Mouse (Mus musculus) limb, embryonic 10.5 days (tissue): ENCODE results near the gene Pgf. TPM values are rescaled to one million over a fixed set of nuclear protein-coding genes. Genes with fewer than 3 reads are reported as not detected.

ENCODE experiments used
- DNase-seq: peaks from one replicate; pipeline ENCODE4 v3.0.0-alpha.2; 2017; ENCODE audit warnings: low spot score
- H3K27ac ChIP-seq: fragments of 300-500 bp; sonication (generic); 2 replicates; pipeline ENCODE4 v1.5.1; 2016; ENCODE audit warnings: mild to moderate bottlenecking
- H3K27me3 ChIP-seq: fragments of 300-500 bp; sonication (generic); 2 replicates; pipeline ENCODE4 v1.6.1; 2016; ENCODE audit warnings: low read depth, mild to moderate bottlenecking; ENCODE audit not compliant: poor library complexity, severe bottlenecking
- H3K36me3 ChIP-seq: fragments of 300-500 bp; sonication (generic); 2 replicates; pipeline ENCODE4 v1.6.1; 2016; ENCODE audit warnings: mild to moderate bottlenecking, moderate library complexity
- H3K4me1 ChIP-seq: fragments of 300-500 bp; sonication (generic); 2 replicates; pipeline ENCODE4 v1.6.1; 2016
- H3K4me3 ChIP-seq: fragments of 300-500 bp; sonication (generic); 2 replicates; pipeline ENCODE4 v1.5.1; 2016; ENCODE audit warnings: mild to moderate bottlenecking, moderate library complexity
- H3K9me3 ChIP-seq: fragments of 300-500 bp; sonication (generic); replicated peaks from 2 replicates; pipeline ENCODE4 v1.6.1; 2016; ENCODE audit warnings: mild to moderate bottlenecking
- WGBS: fragments of 180-500 bp; shearing (Covaris S2); methylation state at CpG from one replicate; pipeline ENCODE4 v1.1.7; 2016; 5-methylcytosine and 5-hydroxymethylcytosine counted together
- polyA plus RNA-seq: library from polyadenylated mRNA; unstranded; fragments of >200 nt; fragmentation: Nextera tagmentation; extraction: Ambion mirVana; gene quantifications from 2 replicates; pipeline ENCODE4 v1.2.1, GENCODE M21; 2016

Gene Pgf
- 6.9 and 9.6 TPM in 2 replicates for polyA plus RNA-seq

DNA sequence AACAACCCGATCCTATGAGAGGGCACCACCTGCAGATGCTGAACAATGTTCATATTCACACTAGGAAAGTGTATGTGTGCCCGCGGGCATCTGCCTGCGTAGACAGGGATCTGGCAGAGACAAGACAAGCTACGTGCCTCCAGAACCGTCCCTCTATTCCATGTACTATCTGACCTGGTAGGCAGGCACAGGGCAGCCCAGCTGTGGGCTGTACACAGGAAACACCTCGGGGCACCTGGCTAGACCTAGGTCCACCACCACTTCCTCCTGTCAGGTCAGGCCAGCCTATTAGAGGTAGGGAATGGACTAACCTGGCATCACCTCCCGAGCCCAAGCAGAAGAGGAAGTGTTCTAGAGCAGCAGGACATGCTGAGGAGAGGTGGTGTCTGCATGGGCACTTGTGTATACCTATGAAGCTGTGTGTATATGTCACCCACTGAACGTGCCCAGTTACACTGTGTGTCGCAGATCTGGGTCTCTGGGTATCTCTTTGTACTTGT, at the start of gene Pgf:
TSS of gene Pgf (minus strand) at position 51 of the 500 bp plus-strand sequence.
- WGBS: 78% methylated on average over 10 of the region's 10 CpGs
- Histone ChIP-seq H3K27me3 (peaks cover 93% of the 10 kb centered on the region), H3K4me1 (peaks cover 66% of the 10 kb centered on the region)

DNA sequence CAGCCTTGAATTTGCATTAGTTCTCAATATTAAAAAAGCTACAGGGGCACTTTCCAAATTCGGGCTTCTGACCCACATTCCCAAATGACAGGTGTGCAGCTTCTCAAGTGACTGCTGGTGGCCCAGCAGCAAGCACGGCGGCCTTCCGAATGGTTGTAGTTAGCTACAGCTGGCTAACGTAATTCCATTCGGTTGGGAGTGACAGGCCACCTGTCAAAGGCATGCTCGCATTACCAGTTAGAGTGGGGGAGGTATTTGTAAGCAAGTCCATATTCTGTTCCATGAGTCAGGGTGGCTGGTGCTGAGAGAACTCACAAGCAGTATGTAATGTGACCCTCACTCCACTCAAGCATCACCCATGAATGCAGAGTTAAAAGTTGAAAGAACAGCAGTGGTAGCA, 49.6 kb upstream of the Pgf start:
- Histone ChIP-seq H3K36me3 (peaks cover 51% of the 10 kb centered on the region), H3K4me3 (no peak overlapping the region), H3K4me1 (peaks cover 22% of the 10 kb centered on the region), H3K27me3 (no peaks in the 10 kb centered on the region), H3K27ac (no peak overlapping the region), H3K9me3 (no peaks in the 10 kb centered on the region)
- WGBS: 42% methylated on average over 7 of the region's 7 CpGs
- DNase-seq: peak; percentile 45

More for the DNA sequence above, at the start of gene Pgf:
- H3K36me3 ChIP-seq: no peaks in the 10 kb centered on the region
- peak within 1 kb of the TSS; percentile 47 for H3K4me3 ChIP-seq
- H3K27ac ChIP-seq: peak within 1 kb of the TSS; percentile 82
- no peaks in the 10 kb centered on the region for H3K9me3 ChIP-seq
- no peak for DNase-seq

DNA sequence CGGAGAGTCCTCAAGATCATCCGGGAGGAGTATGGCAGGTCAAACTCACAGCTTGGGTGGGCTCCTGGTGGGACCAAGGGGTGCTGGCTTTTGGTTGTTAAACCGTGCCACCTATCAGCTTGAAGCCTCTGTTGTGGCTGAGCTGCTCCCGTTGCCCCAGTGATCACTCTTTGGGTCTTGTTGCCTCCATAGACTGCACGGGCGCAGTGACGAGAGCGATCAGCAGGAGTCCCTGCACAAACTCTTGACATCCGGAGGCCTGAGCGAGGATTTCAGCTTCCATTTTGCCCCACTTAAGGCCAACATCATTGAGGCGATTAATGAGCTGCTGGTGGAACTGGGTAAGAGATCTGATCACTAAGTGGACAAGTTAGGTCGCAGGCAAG, 42.3 kb upstream of the Pgf start:
- Histone ChIP-seq H3K27me3 (0 out of 2 replicates have a peak, but pooled peaks cover 3% of the 10 kb centered on the region), H3K9me3 (no peaks in the 10 kb centered on the region), H3K27ac (peak overlapping the region; percentile 79), H3K36me3 (peaks cover 44% of the 10 kb centered on the region), H3K4me3 (peak overlapping the region; percentile 94), H3K4me1 (peaks cover 27% of the 10 kb centered on the region)
- DNase-seq: no peak
- WGBS: 4% methylated on average over 12 of the region's 12 CpGs

DNA sequence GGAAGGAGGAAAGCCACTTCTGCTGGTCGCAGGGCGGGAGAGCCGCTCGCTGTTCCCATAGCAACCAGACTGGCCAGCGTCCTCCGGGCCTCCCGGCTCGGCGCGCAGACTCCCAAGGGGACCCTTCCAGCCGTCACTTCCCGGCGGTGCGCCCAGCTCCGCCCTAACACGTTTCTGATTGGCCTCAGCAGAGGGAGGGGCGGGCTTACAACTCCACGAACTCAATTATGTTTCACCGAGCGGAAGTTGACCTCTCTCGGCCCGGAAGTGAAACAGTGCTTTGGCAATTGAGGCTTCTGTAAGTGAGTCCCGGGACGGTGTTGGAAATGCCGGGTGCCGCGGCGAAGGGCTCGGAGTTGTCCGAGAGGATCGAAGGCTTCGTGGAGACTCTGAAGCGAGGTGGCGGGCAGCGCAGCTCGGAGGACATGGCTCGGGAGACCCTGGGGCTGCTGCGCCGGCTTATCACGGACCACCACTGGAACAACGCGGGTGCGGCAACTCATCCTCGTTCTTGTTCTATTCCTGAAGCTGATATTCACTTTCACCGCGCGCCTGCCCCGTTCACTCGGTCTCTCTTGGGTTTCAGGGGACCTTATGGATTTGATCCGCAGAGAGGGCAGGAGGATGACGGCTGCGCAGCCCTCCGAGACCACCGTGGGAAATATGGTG, 41.8 kb upstream of the Pgf start, which contains the start of gene Eif2b2:
TSS of gene Eif2b2 (plus strand) at position 246 of the 669 bp plus-strand sequence.
- peak within 1 kb of the TSS; percentile 79 for H3K27ac ChIP-seq
- WGBS: under 1% methylated on average over 54 of the region's 54 CpGs
- peaks cover 38% of the 10 kb centered on the region for H3K36me3 ChIP-seq
- H3K9me3 ChIP-seq: no peaks in the 10 kb centered on the region
- H3K4me1 ChIP-seq: peaks cover 31% of the 10 kb centered on the region
- H3K27me3 ChIP-seq: 0 out of 2 replicates have a peak, but pooled peaks cover 3% of the 10 kb centered on the region
- peak within 1 kb of the TSS; percentile 94 for H3K4me3 ChIP-seq
- peak; percentile 97 for DNase-seq

DNA sequence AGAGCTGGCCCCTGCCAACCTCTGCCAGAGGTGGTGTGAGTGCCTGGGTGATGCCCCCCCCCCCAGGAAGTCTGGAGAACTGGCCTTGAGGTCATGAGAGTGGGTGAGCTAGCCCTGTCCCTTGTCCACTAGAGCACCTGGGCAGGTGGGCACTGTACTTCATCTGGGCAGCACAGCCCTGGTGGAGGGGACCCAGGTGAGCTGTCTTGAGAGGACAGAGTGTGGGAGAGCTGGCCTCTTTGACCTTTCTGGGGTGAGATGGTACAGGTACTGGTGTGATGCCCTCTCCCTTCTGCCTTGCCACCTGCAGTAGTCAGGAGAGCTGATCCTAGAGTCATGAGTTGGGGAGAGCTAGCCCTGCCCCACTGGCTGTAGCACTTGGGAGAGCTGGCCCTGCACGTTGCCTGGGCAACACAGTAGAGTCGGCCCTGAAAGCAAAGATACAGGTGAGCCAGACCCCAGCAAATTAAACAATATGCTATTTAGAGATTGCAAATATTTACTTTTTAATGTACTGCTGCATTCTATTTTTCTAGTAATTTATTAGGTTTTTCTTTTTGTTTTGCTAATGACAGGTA, 40.2 kb upstream of the Pgf start:
- peaks cover 31% of the 10 kb centered on the region for H3K4me1 ChIP-seq
- WGBS: 84% methylated on average over 2 of the region's 2 CpGs
- peaks cover 23% of the 10 kb centered on the region for H3K36me3 ChIP-seq
- 0 out of 2 replicates have a peak, but pooled peaks cover 3% of the 10 kb centered on the region for H3K27me3 ChIP-seq
- H3K9me3 ChIP-seq: no peaks in the 10 kb centered on the region
- no peak for DNase-seq
- peak overlapping the region; percentile 65; the same call in 1 of the 2 replicates for H3K27ac ChIP-seq
- no peak overlapping the region for H3K4me3 ChIP-seq

DNA sequence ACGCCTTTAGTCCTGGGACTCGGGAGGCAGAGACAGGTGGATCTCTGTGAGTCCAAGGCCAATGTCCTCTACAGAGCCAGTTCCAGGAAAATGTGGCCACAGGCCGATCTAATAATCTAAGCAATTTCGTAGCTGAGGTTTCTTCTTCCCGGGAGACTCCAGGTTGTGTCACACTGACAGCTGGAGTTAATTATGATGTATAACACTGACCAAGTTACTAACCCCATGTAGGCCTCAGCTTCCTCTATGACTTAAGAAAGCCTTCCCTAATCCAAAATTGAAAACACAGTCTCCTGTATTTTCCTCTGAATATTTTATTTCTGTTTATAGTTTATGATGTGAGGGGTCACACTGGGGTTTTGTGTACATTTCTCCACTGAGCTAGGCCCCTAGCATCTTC, 37.4 kb upstream of the Pgf start:
- DNase-seq: no peak
- 58% methylated on average over 5 of the region's 5 CpGs for WGBS
- H3K27me3 ChIP-seq: 0 out of 2 replicates have a peak, but pooled peaks cover 3% of the 10 kb centered on the region

DNA sequence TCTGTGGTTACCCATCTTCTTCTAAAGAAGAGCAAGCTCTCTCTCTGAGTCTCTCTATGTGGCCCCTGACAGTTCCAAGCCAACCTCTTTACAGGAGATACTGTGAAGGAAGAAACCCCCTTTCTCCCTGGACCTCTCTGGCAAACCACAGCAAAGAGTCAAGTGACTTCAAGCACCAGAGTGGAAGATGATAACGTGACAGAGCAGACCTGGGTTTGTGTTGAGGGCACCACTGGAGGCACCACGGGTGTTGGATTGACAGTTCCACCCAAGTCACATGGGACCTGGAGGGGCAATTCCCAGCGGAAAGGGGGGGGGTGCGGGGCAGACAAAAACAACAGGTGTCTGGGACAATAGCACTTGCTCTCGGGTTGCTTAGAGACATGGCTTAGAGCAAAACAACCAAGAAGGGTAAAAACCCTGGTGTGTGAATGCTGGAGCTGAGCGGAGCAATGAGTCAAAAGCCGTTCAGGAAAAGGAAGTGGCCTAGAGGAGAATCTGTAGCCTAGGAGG, 31.2 kb upstream of the Pgf start:
- whole genome bisulfite sequencing: 52% methylated on average over 7 of the region's 7 CpGs
- 0 out of 2 replicates have a peak, but pooled peaks cover 6% of the 10 kb centered on the region for H3K27me3 ChIP-seq
- H3K36me3 ChIP-seq: no peaks in the 10 kb centered on the region

More for the DNA sequence above, 37.4 kb upstream of the Pgf start:
- Histone ChIP-seq H3K27ac (no peak overlapping the region), H3K9me3 (no peaks in the 10 kb centered on the region), H3K36me3 (no peaks in the 10 kb centered on the region), H3K4me1 (peaks cover 17% of the 10 kb centered on the region), H3K4me3 (no peak overlapping the region)

DNA sequence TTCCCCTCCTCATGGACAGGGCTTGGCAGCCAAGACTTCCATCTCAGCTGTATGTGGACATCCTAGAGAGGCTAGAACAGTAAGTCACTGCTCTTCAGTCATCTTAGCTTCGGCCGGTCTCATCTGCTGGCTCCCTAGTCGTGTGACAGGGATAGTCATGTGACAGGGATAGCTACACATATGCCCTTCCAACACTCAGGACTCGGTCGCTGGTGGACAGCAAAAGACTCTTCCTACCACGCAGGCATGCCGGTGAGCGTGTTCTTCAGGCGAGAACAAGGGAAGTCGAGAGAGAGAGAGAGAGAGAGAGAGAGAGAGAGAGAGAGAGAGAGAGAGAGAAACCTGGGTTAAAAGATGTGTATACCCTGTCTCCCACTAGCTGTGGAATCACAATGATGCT, 27.8 kb upstream of the Pgf start:
- Histone ChIP-seq H3K27ac (no peak overlapping the region), H3K9me3 (no peaks in the 10 kb centered on the region), H3K36me3 (no peaks in the 10 kb centered on the region), H3K4me1 (peaks cover 28% of the 10 kb centered on the region), H3K4me3 (no peak overlapping the region), H3K27me3 (0 out of 2 replicates have a peak, but pooled peaks cover 6% of the 10 kb centered on the region)
- 88% methylated on average over 10 of the region's 10 CpGs for WGBS
- no peak for DNase-seq

More for the DNA sequence above, 31.2 kb upstream of the Pgf start:
- H3K4me1 ChIP-seq: peaks cover 7% of the 10 kb centered on the region; the same call in 1 of the 2 replicates
- no peak for DNase-seq
- no peak overlapping the region for H3K4me3 ChIP-seq
- H3K9me3 ChIP-seq: no peaks in the 10 kb centered on the region
- H3K27ac ChIP-seq: no peak overlapping the region

DNA sequence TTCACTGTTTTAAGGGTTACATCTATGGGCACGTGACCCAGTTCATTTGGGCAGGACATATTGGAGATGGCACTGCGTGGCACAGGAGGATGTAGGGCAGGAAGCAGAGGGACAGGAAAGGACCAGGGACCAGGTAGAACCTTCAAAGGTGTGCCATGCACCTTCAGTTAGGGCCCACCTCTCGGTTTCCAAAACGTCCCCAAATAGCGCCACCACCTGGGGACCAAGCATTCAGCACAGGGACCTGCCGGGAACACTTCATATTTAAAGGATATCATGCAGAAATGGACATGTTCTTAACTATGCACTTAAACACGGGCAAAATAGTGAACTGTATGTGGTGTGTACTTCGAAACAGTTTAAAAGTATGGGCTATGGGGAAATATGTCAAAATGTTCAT, 26.5 kb upstream of the Pgf start:
- Histone ChIP-seq H3K4me3 (no peak overlapping the region), H3K36me3 (no peaks in the 10 kb centered on the region), H3K27me3 (peaks cover 18% of the 10 kb centered on the region), H3K4me1 (peaks cover 41% of the 10 kb centered on the region), H3K9me3 (no peaks in the 10 kb centered on the region), H3K27ac (no peak overlapping the region)
- 54% methylated on average over 8 of the region's 8 CpGs for WGBS
- no peak for DNase-seq

DNA sequence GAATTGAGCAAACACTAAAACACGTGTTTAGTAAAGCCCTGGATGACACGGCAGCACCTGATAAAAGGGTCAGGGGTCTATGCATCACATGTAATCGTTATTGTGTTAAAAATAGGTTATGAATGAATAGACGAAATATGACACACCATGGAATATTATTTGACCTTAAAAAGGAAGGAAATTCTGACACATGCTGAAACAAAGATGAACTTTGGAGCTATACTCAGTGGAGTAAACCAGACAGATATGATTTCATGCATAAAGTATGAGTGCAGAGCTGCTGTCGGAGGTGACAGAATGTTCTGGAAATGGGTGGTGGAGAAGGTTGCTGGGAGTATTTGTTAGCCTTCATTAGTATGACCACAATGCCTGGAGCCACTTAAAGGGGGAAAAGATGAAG, 26.1 kb upstream of the Pgf start:
- DNase-seq: no peak

DNA sequence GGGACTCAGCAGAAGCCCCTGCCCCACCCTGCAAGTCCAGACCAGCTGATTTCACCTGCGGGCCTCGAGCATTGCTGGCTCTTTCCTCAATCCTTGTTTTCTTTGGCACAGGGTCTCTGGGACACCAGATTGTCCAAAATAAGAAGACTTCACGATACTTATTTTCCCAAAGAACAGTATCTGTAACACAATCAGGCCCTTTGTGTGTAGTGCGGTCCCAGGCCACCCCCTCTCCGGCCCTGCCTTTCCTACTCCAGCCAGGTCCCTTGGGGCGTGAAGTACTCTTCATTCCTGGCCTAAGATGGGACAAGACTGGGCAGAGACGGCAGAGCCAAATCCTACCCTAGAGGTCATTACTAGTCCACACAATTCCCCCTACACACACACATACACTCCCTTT, 24.6 kb upstream of the Pgf start:
- 89% methylated on average over 7 of the region's 7 CpGs for WGBS
- H3K36me3 ChIP-seq: no peaks in the 10 kb centered on the region
- H3K4me3 ChIP-seq: no peak overlapping the region
- no peak for DNase-seq
- H3K4me1 ChIP-seq: peaks cover 60% of the 10 kb centered on the region
- peak overlapping the region; percentile 84 for H3K27ac ChIP-seq
- peaks cover 20% of the 10 kb centered on the region for H3K27me3 ChIP-seq
- no peaks in the 10 kb centered on the region for H3K9me3 ChIP-seq

More for the DNA sequence above, 26.1 kb upstream of the Pgf start:
- H3K27ac ChIP-seq: no peak overlapping the region
- H3K27me3 ChIP-seq: peaks cover 20% of the 10 kb centered on the region
- no peaks in the 10 kb centered on the region for H3K9me3 ChIP-seq
- H3K36me3 ChIP-seq: no peaks in the 10 kb centered on the region
- peaks cover 45% of the 10 kb centered on the region for H3K4me1 ChIP-seq
- no peak overlapping the region for H3K4me3 ChIP-seq
- 89% methylated on average over 5 of the region's 5 CpGs for WGBS

DNA sequence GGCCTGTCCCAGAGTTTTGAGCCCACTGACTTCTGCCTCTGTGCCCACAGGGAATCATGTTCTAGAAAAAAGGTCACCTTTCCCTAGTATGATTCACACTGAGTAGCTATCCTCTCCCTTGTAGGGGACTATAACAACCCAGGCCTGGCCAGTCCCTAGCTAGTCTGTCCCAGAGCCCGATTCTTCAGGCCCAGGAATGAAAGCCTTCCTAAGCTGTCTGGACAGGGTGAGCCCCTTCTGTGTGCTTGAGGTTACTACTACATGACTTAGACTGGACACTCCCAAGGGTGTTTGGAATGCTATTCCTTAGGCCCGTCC, 24.2 kb upstream of the Pgf start:
- Histone ChIP-seq H3K4me1 (peaks cover 64% of the 10 kb centered on the region), H3K27me3 (peaks cover 20% of the 10 kb centered on the region), H3K9me3 (no peaks in the 10 kb centered on the region), H3K36me3 (no peaks in the 10 kb centered on the region), H3K4me3 (peak overlapping the region; percentile 37; the same call in 1 of the 2 replicates), H3K27ac (peak overlapping the region; percentile 84)
- no peak for DNase-seq
- WGBS: 83% methylated on average over 2 of the region's 2 CpGs
